Mouse (Mus musculus): ENCODE data around the gene Hcfc2. TPM values are rescaled to one million over a fixed set of nuclear protein-coding genes. Genes with fewer than 3 reads are reported as not detected.

Gene Hcfc2
- total RNA-seq, 2 experiments from 2014 or later: 41.8 to 42.0 TPM

- no peak for DNase-seq (ENCODE audit: low spot score in 2 of 2)
These were observed 74.8 kb downstream of the Hcfc2 start for GRCm38 (mm10) chr10:82770713-82771112.

- DNase-seq (ENCODE audit: low spot score in 2 of 2): no peak
These were observed 75.7 kb downstream of the Hcfc2 start for GRCm38 (mm10) chr10:82771595-82772170.

GRCm38 (mm10) chr10:82774841-82775240, 78.9 kb downstream of the Hcfc2 start:
- DNase-seq (ENCODE audit: low spot score in 2 of 2): no peak

- DNase-seq (ENCODE audit: low spot score in 2 of 2): no peak
These were observed 81.1 kb downstream of the Hcfc2 start for GRCm38 (mm10) chr10:82777075-82777474.

GRCm38 (mm10) chr10:82777886-82778285, 81.9 kb downstream of the Hcfc2 start:
- no peak for DNase-seq (ENCODE audit: low spot score in 2 of 2)

GRCm38 (mm10) chr10:82778791-82779549, 83.0 kb downstream of the Hcfc2 start:
- DNase-seq (ENCODE audit: low spot score in 2 of 2): no peak

- no peak for DNase-seq (ENCODE audit: low spot score in 2 of 2)
These were observed 83.9 kb downstream of the Hcfc2 start for GRCm38 (mm10) chr10:82779831-82780230.

GRCm38 (mm10) chr10:82780322-82780721, 84.4 kb downstream of the Hcfc2 start:
- no peak for DNase-seq (ENCODE audit: low spot score in 2 of 2)

GRCm38 (mm10) chr10:82780816-82781215, 84.9 kb downstream of the Hcfc2 start:
- DNase-seq (ENCODE audit: low spot score in 2 of 2): no peak

GRCm38 (mm10) chr10:82782472-82782871, 86.5 kb downstream of the Hcfc2 start:
- DNase-seq (ENCODE audit: low spot score in 2 of 2): no peak

- no peak for DNase-seq (ENCODE audit: low spot score in 2 of 2)
These were observed 93.2 kb downstream of the Hcfc2 start for GRCm38 (mm10) chr10:82789181-82789580.

GRCm38 (mm10) chr10:82790504-82790903, 94.5 kb downstream of the Hcfc2 start:
- no peak for DNase-seq (ENCODE audit: low spot score in 2 of 2)

GRCm38 (mm10) chr10:82791713-82792112, 95.8 kb downstream of the Hcfc2 start:
- DNase-seq (ENCODE audit: low spot score in 2 of 2): no peak

Other genes starting within 250 kb of the Hcfc2 start
- not detected for gene Gm1553, start 203.5 kb upstream of the Hcfc2 start, total RNA-seq (2021)
- gene 1190007I07Rik, start 72.9 kb upstream of the Hcfc2 start, total RNA-seq (2021): 10 to 100 TPM; 13.4 to 18.8 TPM
- 10 to 100 TPM; 80.4 to 84.4 TPM for gene Tdg, start 66.3 kb upstream of the Hcfc2 start, total RNA-seq (2021)
- 1 to 10 TPM; 5.6 to 6.1 TPM for gene Glt8d2, start 5.5 kb upstream of the Hcfc2 start, total RNA-seq (2021)
- 10 to 100 TPM; 64.2 to 68.3 TPM for gene Nfyb, start 68.0 kb downstream of the Hcfc2 start, total RNA-seq (2021)
- gene Txnrd1, start 137.8 kb downstream of the Hcfc2 start, total RNA-seq (2021): 10 to 100 TPM; 74.1 to 77.4 TPM
- gene Eid3, start 170.5 kb downstream of the Hcfc2 start, total RNA-seq (2021): 1 to 10 TPM; 2.7 to 4.0 TPM

All from layer of hippocampus, postnatal 10 days (tissue).